Mouse (Mus musculus): ENCODE results near the gene Fbxo39.

- TF ChIP-seq CEBPB (IDR thresholded peaks at IDR 0.05; ENCODE audit: insufficient read depth, poor library complexity, severe bottlenecking) (no peak), MYOG (IDR thresholded peaks at IDR 0.05; ENCODE audit: control insufficient read depth in 1 of 3, insufficient read depth in 1 of 3, insufficient read length in 2 of 3, low read depth in 2 of 3) (no peak), E2F4 (IDR thresholded peaks at IDR 0.05; ENCODE audit: insufficient read depth) (no peak), MAX (IDR thresholded peaks at IDR 0.05; ENCODE audit: low read depth) (no peak), POLR2A (IDR thresholded peaks at IDR 0.05; ENCODE audit: insufficient read length, low read depth) (no peak), TCF12 (IDR thresholded peaks at IDR 0.05; ENCODE audit: insufficient read depth, poor library complexity, severe bottlenecking) (no peak)
Measured at GRCm38 (mm10) chr11:72336726-72337125, 22.5 kb downstream of the Fbxo39 start.

All from myocyte (in vitro differentiated cells).